Mouse (Mus musculus): Measurements from ENCODE around the gene Trim7. TPM values are rescaled to one million over a fixed set of nuclear protein-coding genes. Genes with fewer than 3 reads are reported as not detected.

Gene Trim7
- polyA plus RNA-seq, 1 experiment: 11.6 TPM

DNA sequence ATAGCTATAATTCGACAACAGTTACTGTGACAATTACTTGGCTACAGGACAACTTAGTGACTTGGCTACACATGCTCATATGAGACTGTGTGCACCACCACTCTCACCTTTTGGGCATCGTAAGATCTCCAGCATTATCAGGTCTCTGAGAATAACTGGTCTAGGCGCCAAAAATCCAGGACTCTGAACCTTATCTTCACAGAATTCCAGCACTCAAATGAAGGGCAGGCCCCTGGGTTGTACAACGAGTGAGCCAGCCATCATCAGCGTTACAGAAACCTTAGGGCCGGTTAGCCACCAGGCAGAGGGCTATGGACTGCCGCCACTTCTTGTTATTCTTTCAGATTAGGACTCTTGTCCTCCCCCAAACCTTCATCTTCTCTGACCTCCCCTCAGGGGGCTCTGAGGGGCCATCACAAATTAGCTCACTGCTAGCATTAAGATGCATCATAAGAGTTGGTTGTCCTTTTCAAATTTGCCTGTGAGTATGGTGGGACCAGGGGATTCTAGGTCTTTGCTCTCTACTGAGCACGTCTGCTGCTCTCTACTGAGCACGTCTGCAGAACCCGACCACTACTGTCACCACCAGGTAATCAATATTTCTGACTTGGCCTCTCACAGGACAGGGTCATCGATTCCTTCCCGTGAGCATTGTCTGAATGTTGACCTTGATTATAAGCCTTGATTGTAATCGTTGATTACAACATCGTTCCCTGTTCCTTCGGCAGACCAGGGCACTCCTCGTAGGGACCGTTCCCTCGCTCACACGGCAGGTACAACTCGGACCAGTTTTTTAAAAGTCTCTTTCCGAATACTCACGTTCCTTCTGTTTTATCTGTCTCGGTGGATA, 26.9 kb downstream of the Trim7 start:
- Histone ChIP-seq H3K4me3 (replicated peaks; ENCODE audit: extremely low read depth, low read depth, low read length) (peak overlapping the region; percentile 76), H3K4me1 (ENCODE audit: control insufficient read depth, insufficient read depth, low read length) (peaks cover 7% of the 10 kb centered on the region)
- TF ChIP-seq POLR2A (IDR thresholded peaks at IDR 0.05; ENCODE audit: borderline replicate concordance, extremely low read depth, low read depth, low read length) (no peak), CTCF (IDR thresholded peaks at IDR 0.05; ENCODE audit: insufficient read depth, low read length) (no peak)
- DNase-seq: no peak
- WGBS: 14% methylated on average over 23 of the region's 23 CpGs

- H3K4me1 ChIP-seq (ENCODE audit: control insufficient read depth, insufficient read depth, low read length): peaks cover 7% of the 10 kb centered on the region
- H3K4me3 ChIP-seq (replicated peaks; ENCODE audit: extremely low read depth, low read depth, low read length): peak overlapping the region; percentile 76
- TF ChIP-seq CTCF (IDR thresholded peaks at IDR 0.05; ENCODE audit: insufficient read depth, low read length): no peak
- TF ChIP-seq POLR2A (IDR thresholded peaks at IDR 0.05; ENCODE audit: borderline replicate concordance, extremely low read depth, low read depth, low read length): 0 out of 2 replicates have a peak, but pooled peaks have one; percentile 7
- WGBS: 5% methylated on average over 31 of the region's 31 CpGs
- peak; percentile 92 for DNase-seq
Observed at GRCm38 (mm10) chr11:48853474-48854180, 27.7 kb downstream of the Trim7 start.

- DNase-seq: no peak
- no peak for TF ChIP-seq POLR2A (IDR thresholded peaks at IDR 0.05; ENCODE audit: borderline replicate concordance, extremely low read depth, low read depth, low read length)
- peak; percentile 55; the same call in 1 of the 2 replicates for TF ChIP-seq CTCF (IDR thresholded peaks at IDR 0.05; ENCODE audit: insufficient read depth, low read length)
- WGBS: under 1% methylated on average over 6 of the region's 6 CpGs
- Histone ChIP-seq H3K4me3 (replicated peaks; ENCODE audit: extremely low read depth, low read depth, low read length) (no peak overlapping the region), H3K4me1 (ENCODE audit: control insufficient read depth, insufficient read depth, low read length) (peaks cover 4% of the 10 kb centered on the region)
Observed at GRCm38 (mm10) chr11:48859014-48859413, 33.1 kb downstream of the Trim7 start.

- H3K4me3 ChIP-seq (replicated peaks; ENCODE audit: extremely low read depth, low read depth, low read length): no peak overlapping the region
- H3K4me1 ChIP-seq (ENCODE audit: control insufficient read depth, insufficient read depth, low read length): no peaks in the 10 kb centered on the region
- WGBS: 78% methylated on average over 1 of the region's 1 CpGs
- TF ChIP-seq POLR2A (IDR thresholded peaks at IDR 0.05; ENCODE audit: borderline replicate concordance, extremely low read depth, low read depth, low read length) (no peak), CTCF (IDR thresholded peaks at IDR 0.05; ENCODE audit: insufficient read depth, low read length) (no peak)
- no peak for DNase-seq
Observed at GRCm38 (mm10) chr11:48862784-48863319, 36.9 kb downstream of the Trim7 start.

- peaks cover 3% of the 10 kb centered on the region; the same call in 1 of the 2 replicates for H3K4me1 ChIP-seq (ENCODE audit: control insufficient read depth, insufficient read depth, low read length)
- DNase-seq: no peak
- TF ChIP-seq CTCF (IDR thresholded peaks at IDR 0.05; ENCODE audit: insufficient read depth, low read length): no peak
- no peak for TF ChIP-seq POLR2A (IDR thresholded peaks at IDR 0.05; ENCODE audit: borderline replicate concordance, extremely low read depth, low read depth, low read length)
- no peak overlapping the region for H3K4me3 ChIP-seq (replicated peaks; ENCODE audit: extremely low read depth, low read depth, low read length)
- 68% methylated on average over 3 of the region's 3 CpGs for WGBS
Observed at GRCm38 (mm10) chr11:48863808-48864207, 37.9 kb downstream of the Trim7 start.

DNA sequence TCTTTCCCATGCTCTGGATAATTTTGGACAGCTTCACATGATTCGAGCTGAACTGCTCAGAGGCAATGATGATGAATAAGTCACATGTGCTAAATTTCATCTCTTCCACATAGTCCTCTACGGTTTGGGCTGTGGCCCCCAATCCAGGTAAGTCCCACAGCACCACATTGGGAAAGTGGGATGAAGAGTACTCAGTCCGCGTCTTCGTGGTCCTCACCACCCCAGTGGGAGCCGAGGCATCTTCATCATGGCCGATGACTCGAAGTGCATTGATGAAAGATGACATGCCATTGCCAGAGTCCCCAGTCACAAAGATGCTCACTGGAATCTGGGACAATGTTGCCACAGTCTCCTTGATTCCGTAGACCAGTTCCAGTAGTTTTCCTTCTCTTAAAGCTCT, 40.5 kb downstream of the Trim7 start:
- no peak for DNase-seq
- H3K4me1 ChIP-seq (ENCODE audit: control insufficient read depth, insufficient read depth, low read length): peaks cover 5% of the 10 kb centered on the region; the same call in 1 of the 2 replicates
- 93% methylated on average over 9 of the region's 9 CpGs for WGBS
- TF ChIP-seq CTCF (IDR thresholded peaks at IDR 0.05; ENCODE audit: insufficient read depth, low read length): no peak
- TF ChIP-seq POLR2A (IDR thresholded peaks at IDR 0.05; ENCODE audit: borderline replicate concordance, extremely low read depth, low read depth, low read length): no peak
- no peak overlapping the region for H3K4me3 ChIP-seq (replicated peaks; ENCODE audit: extremely low read depth, low read depth, low read length)

- DNase-seq: no peak
- peaks cover 12% of the 10 kb centered on the region for H3K4me1 ChIP-seq (ENCODE audit: control insufficient read depth, insufficient read depth, low read length)
- H3K4me3 ChIP-seq (replicated peaks; ENCODE audit: extremely low read depth, low read depth, low read length): peak overlapping the region; percentile 26
- TF ChIP-seq POLR2A (IDR thresholded peaks at IDR 0.05; ENCODE audit: borderline replicate concordance, extremely low read depth, low read depth, low read length) (no peak), CTCF (IDR thresholded peaks at IDR 0.05; ENCODE audit: insufficient read depth, low read length) (no peak)
- WGBS: 4% methylated on average over 7 of the region's 7 CpGs
Observed at GRCm38 (mm10) chr11:48869380-48870110, 43.6 kb downstream of the Trim7 start.

GRCm38 (mm10) chr11:48870781-48871180, 44.8 kb downstream of the Trim7 start:
- DNase-seq: no peak
- Histone ChIP-seq H3K4me1 (ENCODE audit: control insufficient read depth, insufficient read depth, low read length) (peaks cover 15% of the 10 kb centered on the region), H3K4me3 (replicated peaks; ENCODE audit: extremely low read depth, low read depth, low read length) (peak overlapping the region; percentile 83)
- no peak for TF ChIP-seq POLR2A (IDR thresholded peaks at IDR 0.05; ENCODE audit: borderline replicate concordance, extremely low read depth, low read depth, low read length)
- no peak for TF ChIP-seq CTCF (IDR thresholded peaks at IDR 0.05; ENCODE audit: insufficient read depth, low read length)
- WGBS: 5% methylated on average over 7 of the region's 7 CpGs
